Mouse (Mus musculus): ENCODE results near the gene Dazap2. TPM values are rescaled to one million over a fixed set of nuclear protein-coding genes. Genes with fewer than 3 reads are reported as not detected.

Gene Dazap2
- 433 and 438 TPM in 2 replicates for polyA plus RNA-seq (2012; rRNA removed)

DNA sequence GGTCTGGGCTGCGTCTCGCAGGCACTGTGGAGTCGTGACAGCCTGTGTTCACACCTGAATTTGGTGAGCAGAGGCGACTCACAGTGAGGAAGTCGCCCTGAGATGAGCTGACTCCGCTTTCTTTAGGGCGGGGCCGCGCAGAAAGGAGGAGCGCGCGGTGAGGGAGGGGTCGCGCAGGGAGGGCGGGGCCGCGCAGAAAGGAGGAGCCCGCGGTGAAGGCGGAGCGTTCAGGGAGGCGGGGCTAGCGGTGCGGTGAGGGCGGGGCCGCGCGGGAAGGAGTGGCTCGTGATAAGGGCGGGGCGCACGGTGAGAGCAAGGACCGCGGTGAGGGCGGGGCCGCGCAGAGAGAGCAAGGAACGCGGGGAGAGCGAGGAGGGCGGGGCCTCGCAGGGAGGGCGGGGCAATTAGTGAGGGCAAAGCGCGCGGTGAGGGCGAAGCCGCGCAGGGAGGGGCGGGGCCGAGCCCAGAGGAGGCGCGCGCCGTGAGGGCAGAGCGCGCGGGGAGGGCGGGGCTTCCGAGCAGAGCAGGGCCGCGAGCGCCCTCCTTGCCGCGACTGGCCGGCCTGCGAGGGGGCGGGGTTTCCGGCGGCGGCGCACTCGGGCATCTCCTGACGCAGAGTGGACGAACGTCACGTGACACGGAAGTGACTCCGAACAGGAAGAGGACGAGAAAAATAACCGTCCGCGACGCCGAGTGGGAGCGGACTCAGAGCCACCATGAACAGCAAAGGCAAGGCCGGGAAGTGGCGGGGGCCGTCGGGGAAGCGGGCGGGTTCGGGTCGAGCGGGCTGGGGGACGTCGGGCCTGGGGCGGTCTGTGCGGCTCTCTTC, at the start of gene Dazap2:
Dazap2 (plus strand) TSS at position 354 of the 829 bp plus-strand sequence.

GRCm38 (mm10) chr15:100599276-100600046, 15.7 kb upstream of the Dazap2 start, which contains the start of gene Pou6f1:
Gene Pou6f1, minus strand, starts transcription at chr15:100599984.

DNA sequence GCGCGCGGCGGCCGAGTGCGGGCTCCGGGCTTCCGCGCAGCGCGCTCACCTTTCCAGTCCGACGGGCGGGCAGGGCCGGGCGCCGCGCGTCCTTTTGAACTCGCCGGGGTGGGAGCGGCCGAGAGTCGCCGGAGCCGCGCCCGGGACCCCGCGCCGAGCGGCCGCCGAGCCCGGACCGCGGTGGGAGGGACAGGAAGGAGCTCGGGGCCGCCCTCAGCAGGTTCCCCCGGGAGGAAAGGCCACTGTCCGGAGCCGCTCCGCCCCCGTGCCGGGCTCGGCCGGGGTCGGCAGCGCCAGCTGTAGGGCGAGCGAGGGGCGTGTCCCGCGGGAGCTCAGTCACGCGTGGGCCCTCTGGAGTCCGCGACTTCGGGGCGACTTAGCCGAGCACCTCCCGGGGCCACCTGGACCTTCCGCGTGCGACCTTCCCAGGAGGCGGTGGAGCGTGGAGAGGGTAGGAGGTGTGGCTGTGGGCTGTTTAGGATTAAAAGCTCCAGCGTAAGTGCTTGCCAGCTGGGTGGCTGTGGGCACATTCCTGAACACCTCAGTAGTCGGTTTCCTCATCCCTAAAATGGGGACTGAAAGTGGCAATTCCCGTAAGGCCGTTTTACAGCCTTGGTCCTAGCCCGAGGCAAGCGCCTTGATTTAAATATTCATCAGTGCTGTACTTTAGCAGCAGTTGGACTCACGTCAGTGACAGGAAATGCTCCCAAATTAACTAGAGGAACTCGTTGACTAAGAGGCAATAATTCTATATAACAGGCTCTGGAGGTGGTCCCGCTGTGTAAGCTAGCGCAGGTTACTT, 21.8 kb downstream of the Dazap2 start, which contains the start of gene Smagp:
Smagp (minus strand) TSS at position 241 of the 802 bp plus-strand sequence.

GRCm38 (mm10) chr15:100669337-100669736, 54.2 kb downstream of the Dazap2 start, which contains the start of gene Bin2:
Gene Bin2, minus strand, starts transcription at chr15:100669553.

Other genes with a start within 250 kb of the Dazap2 start
- gene Gm5475, start 193.2 kb upstream of the Dazap2 start, polyA plus RNA-seq (2012; rRNA removed): not detected in 2 replicates
- gene Slc11a2, start 190.3 kb upstream of the Dazap2 start, polyA plus RNA-seq (2012; rRNA removed): 16.2 and 19.2 TPM in 2 replicates
- 10.1 and 11.2 TPM in 2 replicates for gene Letmd1, start 146.3 kb upstream of the Dazap2 start, polyA plus RNA-seq (2012; rRNA removed)
- gene Csrnp2, start 119.9 kb upstream of the Dazap2 start, polyA plus RNA-seq (2012; rRNA removed): 0.86 and 0.95 TPM in 2 replicates
- gene Tfcp2, start 63.3 kb upstream of the Dazap2 start, polyA plus RNA-seq (2012; rRNA removed): 3.4 and 4.8 TPM in 2 replicates
- 3.5 and 4.0 TPM in 2 replicates for gene Pou6f1, start 15.4 kb upstream of the Dazap2 start, polyA plus RNA-seq (2012; rRNA removed)
- gene Smagp, start 21.6 kb downstream of the Dazap2 start, polyA plus RNA-seq (2012; rRNA removed): 142 and 308 TPM in 2 replicates
- 1.3 and 1.6 TPM in 2 replicates for gene Bin2, start 54.2 kb downstream of the Dazap2 start, polyA plus RNA-seq (2012; rRNA removed)
- gene Cela1, start 72.6 kb downstream of the Dazap2 start, polyA plus RNA-seq (2012; rRNA removed): 118 and 122 TPM in 2 replicates
- gene Galnt6, start 114.0 kb downstream of the Dazap2 start, polyA plus RNA-seq (2012; rRNA removed): 10.6 and 12.1 TPM in 2 replicates
- 0.30 and 0.61 TPM in 2 replicates for gene Slc4a8, start 146.4 kb downstream of the Dazap2 start, polyA plus RNA-seq (2012; rRNA removed)

Measured in stomach, adult 2 months (tissue).